Mouse (Mus musculus) CH12.LX (cell line): ENCODE data around the gene Prss16.

Experiments
- CHD1 ChIP-seq: IDR thresholded peaks from 2 replicates; pipeline ENCODE4 v1.6.1; 2012; ENCODE audit warnings: low read depth, low read length, improper control_type of control experiment, inconsistent platforms
- CTCF ChIP-seq, 2 experiments: IDR thresholded peaks in 1 of 2; conservative IDR thresholded peaks in 1 of 2; 2 replicates each; pipeline ENCODE4 v1.5.1; 2011 to 2012; ENCODE audit warnings: low read depth in 2 of 2, low read length in 2 of 2, improper control_type of control experiment in 1 of 2, inconsistent platforms in 1 of 2, mild to moderate bottlenecking in 1 of 2, moderate library complexity in 1 of 2
- E2F4 ChIP-seq: IDR thresholded peaks from 2 replicates; pipeline ENCODE4 v1.6.1; 2011; ENCODE audit warnings: low read depth, low read length, improper control_type of control experiment; ENCODE audit not compliant: insufficient replicate concordance
- EP300 ChIP-seq: IDR thresholded peaks from 2 replicates; pipeline ENCODE4 v1.6.1; 2011; ENCODE audit warnings: low read length, improper control_type of control experiment
- HCFC1 ChIP-seq: IDR thresholded peaks from 2 replicates; pipeline ENCODE4 v1.6.1; 2012; ENCODE audit warnings: low read depth, mild to moderate bottlenecking, inconsistent platforms, low read length, improper control_type of control experiment
- MAFK ChIP-seq: IDR thresholded peaks from 2 replicates; pipeline ENCODE4 v1.6.1; 2011; ENCODE audit warnings: low read length, improper control_type of control experiment; ENCODE audit not compliant: insufficient replicate concordance
- MEF2A ChIP-seq: IDR thresholded peaks from 2 replicates; pipeline ENCODE4 v1.6.1; 2014; ENCODE audit warnings: low read depth, mild to moderate bottlenecking, inconsistent platforms, low read length, improper control_type of control experiment, borderline replicate concordance
- POLR2A ChIP-seq: IDR thresholded peaks from 2 replicates; pipeline ENCODE4 v1.6.1; 2011; ENCODE audit warnings: low read depth, mild to moderate bottlenecking, improper control_type of control experiment, low read length
- TBP ChIP-seq: conservative IDR thresholded peaks from 2 replicates; pipeline ENCODE4 v1.6.1; 2011; ENCODE audit warnings: low read depth, low read length, improper control_type of control experiment
- TCF12 ChIP-seq: IDR thresholded peaks from 2 replicates; pipeline ENCODE4 v1.6.1; 2014; ENCODE audit warnings: low read depth, mild to moderate bottlenecking, inconsistent platforms, low read length, improper control_type of control experiment
- USF1 ChIP-seq: IDR thresholded peaks from 2 replicates; pipeline ENCODE4 v1.6.1; 2014; ENCODE audit warnings: low read depth, mild to moderate bottlenecking, inconsistent platforms, low read length, improper control_type of control experiment
- ZC3H11A ChIP-seq: IDR thresholded peaks from 2 replicates; pipeline ENCODE4 v1.6.1; 2012; ENCODE audit warnings: low read depth, mild to moderate bottlenecking, inconsistent platforms, low read length, improper control_type of control experiment

DNA sequence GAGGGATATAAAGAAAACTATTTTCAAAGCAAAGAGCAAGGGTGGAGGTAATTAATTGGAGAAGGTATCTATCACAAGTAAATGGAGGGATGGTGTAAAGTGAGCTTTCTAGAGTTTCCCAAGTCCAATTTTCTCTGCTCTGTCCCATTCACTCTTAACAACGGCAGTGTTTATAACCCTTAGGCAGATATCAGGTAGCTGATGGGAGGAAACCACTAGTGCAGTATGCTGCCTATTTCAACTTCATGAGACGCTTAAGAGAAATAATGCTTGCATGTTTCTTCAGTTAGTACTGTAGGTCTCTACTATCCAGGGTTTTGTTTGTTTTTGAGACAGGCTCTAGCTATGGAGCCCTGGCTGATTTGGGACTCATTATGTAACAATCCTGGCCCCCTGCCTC is 27.9 kb upstream of the Prss16 start:
- TF ChIP-seq CHD1 (no peak), E2F4 (no peak), MAFK (no peak), HCFC1 (no peak), TCF12 (no peak), TBP (no peak), CTCF (conservative IDR thresholded peaks at IDR 0.05 in 1 of 2, IDR thresholded peaks at IDR 0.05 in 1 of 2; ENCODE audit: low read depth in 2 of 2, low read length in 2 of 2) (no peak), MEF2A (no peak), EP300 (no peak), POLR2A (no peak), USF1 (no peak), ZC3H11A (no peak)
